Mouse (Mus musculus) midbrain, embryonic 15.5 days (tissue): ENCODE measurements around the gene Syn3. TPM values are rescaled to one million over a fixed set of nuclear protein-coding genes. Genes with fewer than 3 reads are reported as not detected.

Experiments used
- ATAC-seq: fragments of 200-750 bp; cut with Nextera tagmentation; replicated peaks from 2 replicates; pipeline ENCODE4 v1.8.0; 2017; ENCODE audit warnings: moderate TSS enrichment
- H3K27ac ChIP-seq: fragments of 300-500 bp; sonication (generic); 2 replicates; pipeline ENCODE4 v1.5.1; 2015; ENCODE audit warnings: mild to moderate bottlenecking, inconsistent platforms
- H3K27me3 ChIP-seq: fragments of 300-500 bp; sonication (generic); replicated peaks from 2 replicates; pipeline ENCODE4 v1.6.1; 2015; ENCODE audit warnings: inconsistent platforms
- H3K36me3 ChIP-seq: fragments of 300-500 bp; sonication (generic); replicated peaks from 2 replicates; pipeline ENCODE4 v1.6.1; 2015; ENCODE audit warnings: inconsistent platforms
- H3K4me1 ChIP-seq: fragments of 300-500 bp; sonication (generic); 2 replicates; pipeline ENCODE4 v1.6.1; 2015; ENCODE audit warnings: inconsistent platforms
- H3K4me2 ChIP-seq: fragments of 300-500 bp; sonication (generic); 2 replicates; pipeline ENCODE4 v1.6.1; 2015; ENCODE audit warnings: inconsistent platforms, mild to moderate bottlenecking, moderate library complexity
- H3K4me3 ChIP-seq: fragments of 300-500 bp; sonication (generic); 2 replicates; pipeline ENCODE4 v1.5.1; 2015; ENCODE audit warnings: mild to moderate bottlenecking, inconsistent platforms
- H3K9ac ChIP-seq: fragments of 300-500 bp; sonication (generic); 2 replicates; pipeline ENCODE4 v1.6.1; 2015; ENCODE audit warnings: mild to moderate bottlenecking, inconsistent platforms
- H3K9me3 ChIP-seq: fragments of 300-500 bp; sonication (generic); 2 replicates; pipeline ENCODE4 v1.6.1; 2016; ENCODE audit warnings: inconsistent platforms
- WGBS: fragments of 180-500 bp; shearing (Covaris S2); methylation state at CpG from one replicate; pipeline ENCODE4 v1.1.7; 2015; ENCODE audit warnings: mixed read lengths; 5-methylcytosine and 5-hydroxymethylcytosine counted together
- polyA plus RNA-seq: library from polyadenylated mRNA; unstranded; fragments of >200 nt; fragmentation: Nextera tagmentation; extraction: Ambion mirVana; gene quantifications from 2 replicates; pipeline ENCODE4 v1.2.1, GENCODE M21; 2015

The Syn3 gene
- polyA plus RNA-seq, 1 experiment from 2014 or later, result 31.7 TPM

GRCm38 (mm10) chr10:86340421-86340820, 158.3 kb downstream of the Syn3 start:
- Histone ChIP-seq H3K9me3 (no peaks in the 10 kb centered on the region), H3K4me3 (no peak overlapping the region), H3K36me3 (no peaks in the 10 kb centered on the region), H3K4me1 (0 out of 2 replicates have a peak, but pooled peaks cover 2% of the 10 kb centered on the region), H3K4me2 (no peak overlapping the region), H3K27me3 (no peaks in the 10 kb centered on the region), H3K27ac (no peak overlapping the region), H3K9ac (no peak overlapping the region)
- 82% methylated on average over 7 of the region's 7 CpGs for WGBS
- no peak for ATAC-seq

- H3K9ac ChIP-seq, result no peak overlapping the region
- ATAC-seq, result no peak
- H3K4me1 ChIP-seq, result 0 out of 2 replicates have a peak, but pooled peaks cover 2% of the 10 kb centered on the region
- no peak overlapping the region for H3K4me3 ChIP-seq
- H3K36me3 ChIP-seq, result no peaks in the 10 kb centered on the region
- H3K27ac ChIP-seq, result no peak overlapping the region
- WGBS, result 70% methylated on average over 2 of the region's 2 CpGs
- H3K27me3 ChIP-seq, result no peaks in the 10 kb centered on the region
- no peak overlapping the region for H3K4me2 ChIP-seq
- no peaks in the 10 kb centered on the region for H3K9me3 ChIP-seq
Observed at GRCm38 (mm10) chr10:86339649-86340379, 158.9 kb downstream of the Syn3 start.

- no peak for ATAC-seq
- H3K4me3 ChIP-seq, result no peak overlapping the region
- WGBS, result 85% methylated on average over 4 of the region's 4 CpGs
- H3K27me3 ChIP-seq, result no peaks in the 10 kb centered on the region
- H3K27ac ChIP-seq, result no peak overlapping the region
- H3K9me3 ChIP-seq, result no peaks in the 10 kb centered on the region
- H3K36me3 ChIP-seq, result no peaks in the 10 kb centered on the region
- no peak overlapping the region for H3K9ac ChIP-seq
- H3K4me1 ChIP-seq, result 0 out of 2 replicates have a peak, but pooled peaks cover 2% of the 10 kb centered on the region
- no peak overlapping the region for H3K4me2 ChIP-seq
Observed at GRCm38 (mm10) chr10:86339121-86339520, 159.6 kb downstream of the Syn3 start.

- Histone ChIP-seq H3K36me3 (no peaks in the 10 kb centered on the region), H3K27ac (no peak overlapping the region), H3K9ac (no peak overlapping the region), H3K4me1 (0 out of 2 replicates have a peak, but pooled peaks cover 2% of the 10 kb centered on the region), H3K4me2 (no peak overlapping the region), H3K27me3 (no peaks in the 10 kb centered on the region), H3K4me3 (no peak overlapping the region), H3K9me3 (no peaks in the 10 kb centered on the region)
- ATAC-seq, result no peak
- WGBS, result 39% methylated on average over 4 of the region's 4 CpGs
Observed at GRCm38 (mm10) chr10:86338121-86338715, 160.5 kb downstream of the Syn3 start.

GRCm38 (mm10) chr10:86337239-86337638, 161.5 kb downstream of the Syn3 start:
- 33% methylated on average over 3 of the region's 3 CpGs for WGBS
- H3K36me3 ChIP-seq, result no peaks in the 10 kb centered on the region
- no peak overlapping the region for H3K4me2 ChIP-seq
- no peaks in the 10 kb centered on the region for H3K9me3 ChIP-seq
- 0 out of 2 replicates have a peak, but pooled peaks cover 2% of the 10 kb centered on the region for H3K4me1 ChIP-seq
- H3K27ac ChIP-seq, result no peak overlapping the region
- H3K27me3 ChIP-seq, result no peaks in the 10 kb centered on the region
- no peak overlapping the region for H3K9ac ChIP-seq
- ATAC-seq, result no peak
- H3K4me3 ChIP-seq, result no peak overlapping the region

GRCm38 (mm10) chr10:86336506-86336905, 162.2 kb downstream of the Syn3 start:
- H3K9ac ChIP-seq, result no peak overlapping the region
- 58% methylated on average over 1 of the region's 1 CpGs for WGBS

GRCm38 (mm10) chr10:86334581-86334980, 164.1 kb downstream of the Syn3 start:
- ATAC-seq, result no peak
- no peaks in the 10 kb centered on the region for H3K27me3 ChIP-seq

More at GRCm38 (mm10) chr10:86336506-86336905, 162.2 kb downstream of the Syn3 start:
- ATAC-seq, result no peak
- Histone ChIP-seq H3K4me2 (no peak overlapping the region), H3K27ac (no peak overlapping the region), H3K36me3 (no peaks in the 10 kb centered on the region), H3K9me3 (no peaks in the 10 kb centered on the region), H3K27me3 (no peaks in the 10 kb centered on the region), H3K4me3 (no peak overlapping the region), H3K4me1 (0 out of 2 replicates have a peak, but pooled peaks cover 2% of the 10 kb centered on the region)

GRCm38 (mm10) chr10:86332942-86333341, 165.8 kb downstream of the Syn3 start:
- WGBS, result 88% methylated on average over 3 of the region's 3 CpGs
- Histone ChIP-seq H3K27ac (no peak overlapping the region), H3K36me3 (no peaks in the 10 kb centered on the region), H3K4me2 (no peak overlapping the region), H3K27me3 (no peaks in the 10 kb centered on the region), H3K9me3 (no peaks in the 10 kb centered on the region), H3K4me1 (no peaks in the 10 kb centered on the region), H3K9ac (no peak overlapping the region), H3K4me3 (no peak overlapping the region)
- ATAC-seq, result no peak

More at GRCm38 (mm10) chr10:86334581-86334980, 164.1 kb downstream of the Syn3 start:
- Histone ChIP-seq H3K36me3 (no peaks in the 10 kb centered on the region), H3K27ac (no peak overlapping the region), H3K4me3 (no peak overlapping the region), H3K9ac (no peak overlapping the region), H3K4me2 (no peak overlapping the region), H3K4me1 (no peaks in the 10 kb centered on the region), H3K9me3 (no peaks in the 10 kb centered on the region)
- 54% methylated on average over 8 of the region's 8 CpGs for WGBS

- Histone ChIP-seq H3K4me3 (no peak overlapping the region), H3K9ac (no peak overlapping the region), H3K4me1 (no peaks in the 10 kb centered on the region), H3K36me3 (no peaks in the 10 kb centered on the region), H3K27ac (peak overlapping the region; percentile 7; the same call in 1 of the 2 replicates), H3K27me3 (no peaks in the 10 kb centered on the region), H3K9me3 (no peaks in the 10 kb centered on the region), H3K4me2 (no peak overlapping the region)
- ATAC-seq, result no peak
- WGBS, result 65% methylated on average over 7 of the region's 7 CpGs
Observed at GRCm38 (mm10) chr10:86331681-86332281, 166.9 kb downstream of the Syn3 start.

- Histone ChIP-seq H3K27ac (peak overlapping the region; percentile 7; the same call in 1 of the 2 replicates), H3K9ac (no peak overlapping the region)
- ATAC-seq, result no peak
Observed at GRCm38 (mm10) chr10:86330993-86331680, 167.6 kb downstream of the Syn3 start.

GRCm38 (mm10) chr10:86329241-86329882, 169.3 kb downstream of the Syn3 start:
- WGBS, result 88% methylated on average over 8 of the region's 8 CpGs

More at GRCm38 (mm10) chr10:86330993-86331680, 167.6 kb downstream of the Syn3 start:
- 70% methylated on average over 5 of the region's 5 CpGs for WGBS
- Histone ChIP-seq H3K4me1 (no peaks in the 10 kb centered on the region), H3K4me3 (no peak overlapping the region), H3K36me3 (no peaks in the 10 kb centered on the region), H3K4me2 (no peak overlapping the region), H3K27me3 (no peaks in the 10 kb centered on the region), H3K9me3 (no peaks in the 10 kb centered on the region)

More at GRCm38 (mm10) chr10:86329241-86329882, 169.3 kb downstream of the Syn3 start:
- H3K9me3 ChIP-seq, result no peaks in the 10 kb centered on the region
- H3K4me1 ChIP-seq, result no peaks in the 10 kb centered on the region
- no peak overlapping the region for H3K27ac ChIP-seq
- no peak overlapping the region for H3K9ac ChIP-seq
- no peak overlapping the region for H3K4me2 ChIP-seq
- no peak overlapping the region for H3K4me3 ChIP-seq
- no peaks in the 10 kb centered on the region for H3K36me3 ChIP-seq
- H3K27me3 ChIP-seq, result no peaks in the 10 kb centered on the region
- no peak for ATAC-seq
